Mouse (Mus musculus) heart, postnatal 14 days (tissue): ENCODE data around the gene Thada. TPM values are rescaled to one million over a fixed set of nuclear protein-coding genes. Genes with fewer than 3 reads are reported as not detected.

Source experiments
- DNase-seq, 2 experiments: peaks; one replicate each; pipeline ENCODE4 v3.0.0; 2021 to 2022
- intact Hi-C: fragments of 180-260 bp; cut with DNase I; formaldehyde crosslinking; loops from one replicate; pipeline ENCODE4 v1.15.1; 2025
- long read RNA-seq, 2 experiments: library from polyadenylated mRNA; stranded (forward); transcript quantifications; one replicate each; pipeline ENCODE4 v2.0.0; 2021
- total RNA-seq, 2 experiments: library from RNA; stranded (reverse); gene quantifications; 2 replicates each; pipeline ENCODE4 v1.2.3; 2021

Gene Thada
- 10 to 100 TPM in 1 of 2 experiments, 1 to 10 TPM in 1; 9.1 to 10.1 TPM for total RNA-seq
- long read RNA-seq, experiment 1, partial matches to known transcripts: 2 of 5 reads
- long read RNA-seq, experiment 1, other reads (novel, unspliced or antisense): 3 of 5 reads
- long read RNA-seq, experiment 2, full-length matches to known transcripts: 4 of 7 reads
- long read RNA-seq, experiment 2, partial matches to known transcripts: 0 of 7 reads
- long read RNA-seq, experiment 2, other reads (novel, unspliced or antisense): 3 of 7 reads

DNA sequence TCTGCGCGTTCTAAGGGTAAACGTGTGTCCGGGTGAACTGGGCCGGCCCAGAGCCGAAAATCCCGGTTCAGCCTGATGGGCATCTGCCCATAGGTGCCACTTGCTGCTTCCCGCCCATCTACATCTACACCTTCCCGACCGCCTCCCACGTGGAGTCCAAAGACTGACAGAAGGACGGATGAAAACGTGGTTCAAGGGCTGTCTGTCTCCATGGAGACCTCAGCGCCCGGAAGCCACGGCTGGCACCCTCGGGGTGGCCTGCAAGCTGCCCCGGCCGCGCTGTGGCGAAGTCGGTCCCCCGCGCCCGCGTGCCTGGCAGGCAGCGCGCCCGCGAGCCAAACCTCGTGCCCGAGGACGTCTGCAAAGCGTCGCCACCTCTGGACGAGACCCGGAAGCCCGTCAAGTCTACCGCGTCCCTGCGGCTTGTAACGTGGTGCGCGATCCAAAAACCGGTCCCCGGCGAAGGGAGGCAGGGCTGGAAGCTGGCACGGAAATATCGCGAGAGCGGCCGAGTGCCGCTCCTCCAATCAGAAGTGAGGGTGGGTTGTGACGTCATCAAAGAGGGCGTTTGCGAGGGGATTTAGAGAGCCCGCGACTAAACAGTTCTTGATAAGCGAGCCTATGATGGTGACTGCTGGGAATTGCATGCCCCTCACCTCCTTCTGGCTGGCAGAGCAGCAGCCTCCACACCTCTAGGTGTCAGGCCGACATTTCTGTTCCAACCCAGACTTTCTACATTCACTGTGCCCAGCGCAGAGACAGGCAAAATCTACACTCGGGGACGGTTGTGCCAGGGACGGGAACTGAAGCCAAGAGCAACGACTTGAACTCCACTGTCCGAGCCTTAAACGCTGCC lies at the start of gene Thada:
Gene Thada (minus strand): TSS at position 453 of the 856 bp plus-strand sequence.
- intact Hi-C loops: no loop called here
- peak; percentile 98 to 99 for DNase-seq

DNA sequence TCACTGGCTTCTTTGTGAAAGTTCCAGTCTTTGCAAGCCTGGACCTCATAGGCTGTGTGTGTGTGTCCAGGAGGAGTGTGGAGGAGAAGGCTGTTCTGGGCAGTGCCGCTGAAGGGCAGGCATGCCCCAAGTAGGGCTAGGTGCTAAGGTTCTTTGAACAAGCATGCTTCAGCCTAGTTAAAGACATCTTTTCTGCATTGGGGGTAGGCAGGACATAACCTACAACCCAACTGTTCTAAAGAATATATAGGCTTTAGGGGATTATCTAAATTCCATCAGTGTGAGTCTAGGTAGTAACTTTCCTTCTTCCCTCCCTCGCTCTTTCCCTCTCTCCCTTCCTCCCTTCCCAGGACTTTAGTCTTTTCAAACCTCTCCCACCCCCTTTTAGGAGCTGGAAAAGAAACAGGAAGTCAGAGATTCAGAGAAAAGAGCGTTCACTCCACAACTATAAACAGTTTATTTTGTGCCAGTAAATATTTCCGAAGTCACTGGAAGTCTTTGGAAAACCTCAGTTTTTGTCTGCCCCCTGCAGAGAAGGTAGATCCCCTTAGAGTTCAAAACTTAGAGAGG lies 46.6 kb upstream of the Thada start:
- intact Hi-C loops: no loop called here

DNA sequence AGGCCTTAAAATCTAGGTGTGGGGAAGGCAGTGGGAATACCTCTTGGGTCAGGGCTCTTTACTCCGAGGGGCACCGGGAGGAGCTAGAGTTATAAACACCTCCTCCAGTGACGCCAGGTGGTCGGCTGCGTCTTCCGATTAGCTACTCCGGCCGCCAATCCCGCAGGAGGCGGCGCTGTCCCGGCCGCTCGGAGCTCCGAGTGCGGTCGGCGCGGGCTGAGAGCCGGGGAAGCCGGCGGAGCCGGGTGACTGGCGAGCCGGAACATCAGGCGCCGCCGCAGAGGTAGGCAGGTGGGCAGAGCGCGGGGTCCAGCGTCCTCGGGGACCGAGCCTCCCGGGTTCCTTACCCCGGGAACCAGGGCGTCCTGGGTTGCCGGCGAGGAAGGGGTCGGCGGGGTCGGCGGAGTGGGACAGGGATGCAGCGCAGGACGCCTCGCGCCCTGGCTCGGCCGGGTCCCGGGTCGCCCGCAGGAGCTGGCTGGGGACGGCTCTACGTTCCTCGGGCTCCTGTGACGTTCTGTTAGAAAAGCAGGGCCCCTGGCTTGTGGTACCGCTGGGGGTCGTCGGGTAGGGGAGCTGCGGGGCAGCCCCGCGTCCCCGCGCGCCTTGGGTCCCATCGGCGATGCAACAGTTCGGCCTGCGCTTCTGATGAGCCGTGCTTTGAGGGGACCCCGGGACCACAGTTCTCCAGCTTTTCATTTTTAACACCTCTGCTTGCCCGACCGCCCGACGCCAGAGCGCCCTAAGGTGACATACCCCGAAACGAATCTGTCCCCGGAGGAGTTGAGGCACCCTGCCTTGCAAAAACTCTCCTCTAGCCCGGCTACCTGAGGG lies 45.9 kb upstream of the Thada start, which contains the start of gene Plekhh2:
Gene Plekhh2 (plus strand): TSS at position 214 of the 834 bp plus-strand sequence.
- peak; percentile 89 for DNase-seq
- intact Hi-C loops: no loop called here

More for the DNA sequence above, 46.6 kb upstream of the Thada start:
- DNase-seq: peak in 1 of 2 experiments; percentile 16

DNA sequence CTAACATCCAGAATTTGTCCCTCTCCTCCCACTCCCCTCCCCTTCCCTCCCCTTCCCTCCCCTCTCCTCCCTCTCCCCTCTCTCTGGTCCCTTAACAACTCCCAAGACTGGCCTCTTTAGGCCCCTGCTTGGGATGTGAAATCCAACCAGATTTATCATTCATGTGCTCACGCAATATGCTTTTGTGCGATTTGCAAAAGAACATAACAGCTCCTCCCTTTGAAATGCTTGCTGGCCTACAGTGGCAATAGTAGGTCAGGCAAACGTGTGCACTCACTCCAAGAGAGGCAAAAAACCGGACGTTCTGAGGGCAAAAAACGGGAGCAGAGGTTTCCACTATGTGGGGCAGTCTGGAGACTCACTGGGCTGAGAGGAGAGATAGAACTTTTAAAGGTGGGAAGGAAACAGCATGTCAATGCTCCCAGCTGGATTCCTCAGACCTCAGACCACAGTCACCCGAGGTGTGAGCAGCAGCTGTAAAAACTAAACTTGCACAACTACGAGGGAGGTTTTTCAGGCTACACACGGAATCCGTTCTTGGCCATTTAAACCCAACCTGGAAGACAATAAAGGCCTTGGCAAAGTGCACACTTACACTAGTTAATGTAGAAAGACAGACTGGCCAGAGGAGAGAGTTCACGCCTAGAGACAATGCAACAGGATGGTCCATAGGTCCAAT lies 45.1 kb upstream of the Thada start:
- DNase-seq: no peak
- intact Hi-C loops: no loop called here

DNA sequence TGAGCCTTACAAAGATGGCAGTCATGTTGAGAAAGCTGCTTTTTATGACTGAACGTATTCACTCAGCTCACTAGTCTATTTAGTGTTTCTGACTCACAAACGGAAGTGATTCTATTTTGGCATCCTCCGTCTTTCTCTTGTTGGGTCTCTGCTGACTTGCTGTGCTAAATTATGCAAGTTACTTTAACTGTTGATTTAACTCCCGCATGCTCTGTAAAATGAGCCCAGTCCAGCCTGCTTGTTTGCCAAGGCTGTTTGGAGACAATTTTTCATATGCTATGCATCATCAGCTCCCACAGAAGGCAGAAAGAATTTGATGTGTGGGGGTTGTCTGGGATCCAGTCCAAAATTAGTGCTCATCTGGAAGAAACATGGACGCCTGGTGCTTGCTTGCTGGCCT lies 44.4 kb upstream of the Thada start:
- intact Hi-C loops: no loop called here
- peak; percentile 31 to 33 for DNase-seq

DNA sequence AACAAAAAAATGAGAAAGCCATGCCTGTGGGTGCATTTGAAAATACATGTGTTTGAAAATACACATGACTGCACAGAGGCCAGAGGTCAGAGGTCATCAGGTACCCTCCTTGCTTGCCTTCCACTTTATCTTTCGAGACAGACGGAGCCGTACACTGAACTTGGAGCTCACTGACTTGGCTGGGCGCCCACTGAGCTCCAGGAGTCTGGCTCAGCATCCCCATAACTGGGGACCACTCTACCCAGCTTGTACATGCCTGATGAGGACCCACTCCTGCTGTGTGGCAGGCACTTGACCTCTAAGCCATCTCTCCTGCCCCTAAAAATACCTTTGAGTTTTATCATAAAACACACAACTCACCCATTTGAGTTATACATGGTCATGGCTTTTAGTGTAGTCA lies 43.2 kb upstream of the Thada start:
- DNase-seq: no peak
- intact Hi-C loops: no loop called here

- no peak for DNase-seq
- intact Hi-C loops: no loop called here
Observed at GRCm38 (mm10) chr17:84508736-84509135, 42.7 kb upstream of the Thada start.

DNA sequence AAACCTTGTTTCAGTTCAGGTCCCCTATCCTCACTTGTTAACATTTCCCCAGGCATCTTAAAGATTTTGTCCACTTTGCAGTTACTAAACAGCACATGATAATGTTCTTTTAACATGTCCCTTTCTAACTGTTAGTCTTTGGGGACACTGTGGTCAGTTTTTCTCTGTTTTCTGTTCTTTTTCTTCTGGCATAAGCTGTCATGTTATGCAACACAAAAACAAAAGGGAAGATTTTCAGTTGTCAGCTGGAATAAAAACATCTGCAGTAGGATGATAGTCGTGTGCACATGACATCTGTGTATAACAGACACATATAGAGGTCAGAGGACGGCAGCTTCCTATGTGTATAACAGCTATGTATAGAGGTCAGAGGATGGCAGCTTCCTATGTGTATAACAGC lies 39.9 kb upstream of the Thada start:
- intact Hi-C loops: no loop called here
- DNase-seq: no peak

DNA sequence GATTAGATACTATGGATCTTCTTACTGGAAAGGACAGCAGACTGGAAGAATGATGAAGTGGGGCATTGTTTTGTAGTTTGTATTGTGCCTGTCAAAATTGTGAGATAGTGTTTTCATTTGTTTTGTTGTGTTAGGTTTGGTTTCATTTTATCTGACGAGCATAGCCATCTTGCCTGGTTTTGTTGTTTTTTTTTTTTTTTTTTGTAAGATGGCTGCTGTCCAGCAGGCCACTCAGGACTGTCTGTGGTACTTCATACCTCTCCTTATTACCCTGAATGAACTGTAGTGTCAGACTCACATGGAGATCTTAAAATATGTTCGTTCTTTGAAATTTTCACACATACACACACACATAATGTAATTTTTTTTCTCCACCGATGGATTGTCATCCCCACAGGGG lies 36.3 kb upstream of the Thada start:
- no peak for DNase-seq

GRCm38 (mm10) chr17:84498639-84499038 lies 32.6 kb upstream of the Thada start:
- peak; percentile 36 to 37 for DNase-seq
- intact Hi-C loops: no loop called here

More for the DNA sequence above, 36.3 kb upstream of the Thada start:
- intact Hi-C loops: no loop called here

DNA sequence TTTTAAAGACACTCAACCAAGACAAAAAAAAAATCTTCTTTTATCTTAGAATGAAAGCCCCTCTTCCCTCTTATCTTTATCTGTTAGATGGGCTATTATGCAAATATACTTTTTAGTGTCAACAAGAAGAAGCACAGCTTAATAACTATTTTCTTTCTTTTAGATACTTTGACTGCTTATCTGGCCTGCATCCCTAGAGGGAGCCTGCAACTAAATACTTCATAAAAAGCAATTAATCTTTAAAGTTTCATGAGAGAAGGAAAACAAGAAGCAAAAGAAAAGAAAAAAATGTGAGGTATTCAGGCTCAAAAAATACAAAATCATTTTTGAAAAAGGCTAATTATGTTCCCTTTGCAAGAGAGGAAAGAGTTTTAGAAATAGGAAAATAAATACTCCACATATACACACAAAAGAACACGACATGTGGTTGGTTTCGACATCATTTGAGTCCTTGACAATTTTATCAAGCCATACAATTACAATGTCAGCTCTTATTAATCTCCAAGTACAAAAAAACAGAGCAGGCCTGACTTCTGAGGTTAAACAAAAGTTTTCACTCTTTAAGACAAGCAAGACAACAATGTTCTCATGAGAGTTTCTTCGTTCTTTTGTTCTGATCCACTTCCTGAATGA lies 32.1 kb upstream of the Thada start:
- no peak for DNase-seq
- intact Hi-C loops: no loop called here

GRCm38 (mm10) chr17:84497559-84497958 lies 31.6 kb upstream of the Thada start:
- no peak for DNase-seq
- intact Hi-C loops: no loop called here

DNA sequence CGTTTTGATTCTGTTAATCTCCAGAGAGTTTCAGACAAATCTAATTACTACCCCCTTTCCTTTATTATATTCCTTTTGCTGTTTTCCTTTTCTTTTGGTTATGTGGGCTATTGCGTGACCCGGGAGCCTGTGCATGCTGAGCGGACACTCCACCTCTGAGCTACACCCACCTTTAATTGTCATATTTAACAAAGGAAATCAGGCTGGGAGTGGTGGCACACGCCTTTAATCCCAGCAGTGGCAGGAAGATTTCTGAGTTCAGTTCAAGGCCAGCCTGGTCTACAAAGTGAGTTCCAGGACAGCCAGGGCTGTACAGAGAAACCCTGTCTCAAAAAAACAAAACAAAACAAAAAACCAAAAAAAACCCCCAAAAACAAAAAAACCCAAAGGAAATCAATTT lies 31.0 kb upstream of the Thada start:
- DNase-seq: no peak
- intact Hi-C loops: no loop called here

DNA sequence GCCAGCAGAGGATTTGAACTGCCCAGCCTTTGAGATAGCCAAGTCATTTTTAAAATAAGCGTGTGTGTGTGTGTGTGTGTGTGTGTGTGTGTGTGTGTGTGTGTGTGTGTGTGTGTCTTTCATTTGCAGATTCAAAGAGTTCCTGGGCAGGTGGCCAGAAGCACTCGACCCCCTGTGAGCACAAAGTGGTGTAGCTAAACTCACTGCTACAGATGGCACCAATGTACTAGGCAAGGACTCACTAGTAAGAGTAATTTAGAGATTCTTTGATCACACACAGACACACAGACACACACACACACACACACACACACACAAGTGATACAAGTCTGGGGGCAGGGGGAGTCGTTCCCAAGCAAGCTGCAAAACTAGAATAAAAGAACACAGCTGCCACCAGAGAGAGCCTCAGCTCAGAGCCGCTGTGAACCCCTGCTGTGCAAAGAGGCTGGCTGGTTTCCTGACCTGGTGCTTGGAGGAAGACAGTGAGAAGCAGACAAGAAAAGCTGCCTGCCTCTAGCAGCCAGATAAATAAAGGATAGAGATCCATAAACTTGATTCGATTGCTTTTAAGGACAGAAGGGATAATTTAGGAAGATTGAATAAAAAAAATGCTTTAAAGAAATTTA lies 26.4 kb upstream of the Thada start:
- intact Hi-C loops: no loop called here
- DNase-seq: no peak

DNA sequence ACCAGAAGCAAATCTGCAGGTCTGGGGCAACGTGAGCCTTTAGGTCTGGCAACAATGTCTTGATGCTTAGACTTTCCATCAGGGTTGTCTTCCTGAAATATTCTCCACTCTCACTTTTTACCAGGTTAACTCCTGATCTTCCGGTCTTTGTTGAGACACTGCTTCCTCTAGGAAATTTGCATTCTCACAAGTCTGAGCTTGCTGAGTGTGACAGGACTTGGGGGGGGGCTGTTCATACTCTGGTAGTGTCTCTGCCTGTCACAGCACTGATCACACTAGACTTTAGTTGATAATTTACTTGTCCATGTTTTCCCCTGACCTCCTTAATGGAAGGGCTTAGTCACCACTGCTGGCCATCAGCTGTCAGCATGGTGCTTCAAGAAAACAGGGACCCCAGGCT lies 21.4 kb upstream of the Thada start:
- intact Hi-C loops: no loop called here
- no peak for DNase-seq

- intact Hi-C loops: no loop called here
- DNase-seq: peak in 1 of 2 experiments; percentile 14
Observed at GRCm38 (mm10) chr17:84483673-84484320, 17.8 kb upstream of the Thada start.

DNA sequence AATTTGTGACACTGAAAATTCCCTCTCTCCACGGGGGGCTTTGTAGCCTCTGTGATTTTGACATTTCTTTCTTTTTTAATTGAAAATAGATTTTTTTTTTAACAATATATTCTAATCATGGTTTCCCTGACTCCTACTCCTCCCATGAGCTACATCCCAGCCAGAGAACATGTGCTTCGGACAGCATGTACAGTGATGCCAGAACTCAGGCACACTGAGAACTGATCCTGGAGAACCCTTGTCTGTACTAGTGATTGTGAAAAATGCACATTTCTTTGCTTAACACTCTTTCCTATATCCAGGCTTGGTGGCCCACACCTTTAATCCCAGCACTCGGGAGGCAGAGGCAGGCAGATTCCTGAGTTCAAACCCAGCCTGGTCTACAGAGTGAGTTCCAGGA lies 16.8 kb upstream of the Thada start:
- no peak for DNase-seq
- intact Hi-C loops: no loop called here
